9 mouse cellular contexts compared by ENCODE assay signal in the genomic region with DNA sequence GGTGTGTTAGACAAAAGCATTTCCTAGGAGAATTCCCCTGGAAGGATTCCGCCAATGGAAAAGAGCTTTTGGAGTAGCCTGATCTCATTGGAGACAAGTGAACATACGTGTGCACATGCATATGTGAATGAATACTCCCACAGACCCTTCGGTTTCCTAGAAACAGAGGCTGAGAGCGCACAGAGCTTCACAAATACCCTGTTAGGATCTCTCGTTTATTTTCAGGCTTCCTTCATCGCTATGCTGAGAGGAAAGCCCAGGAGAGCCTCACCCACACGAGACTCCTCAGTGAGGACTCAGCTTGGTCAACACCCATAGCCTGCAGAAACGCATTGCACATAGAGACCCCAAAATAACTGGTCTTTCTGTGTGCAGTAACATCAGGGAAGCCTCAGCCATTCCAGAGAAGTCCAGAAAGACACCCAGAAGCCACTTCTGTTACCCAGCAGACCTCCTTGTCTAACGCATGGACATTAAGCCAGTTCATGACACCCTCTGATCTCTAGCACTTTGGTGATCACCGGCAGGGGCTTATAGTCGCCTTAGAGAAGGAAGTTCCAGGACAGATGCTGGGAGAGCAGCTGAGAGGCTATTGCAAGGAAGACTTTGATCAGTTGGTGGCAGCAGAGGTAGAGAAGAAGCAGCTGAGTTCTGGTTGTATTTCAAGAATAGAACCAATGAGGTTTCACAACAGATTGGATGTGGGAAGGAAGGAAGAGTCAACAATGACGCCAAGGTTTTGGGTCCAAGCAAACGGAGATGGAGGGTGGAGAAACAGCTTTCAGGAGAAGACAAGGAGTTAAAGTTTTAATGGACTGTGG. TPM values are rescaled to one million over a fixed set of nuclear protein-coding genes. Genes with fewer than 3 reads are reported as not detected.
DNase-seq lines count a peak whose midpoint lies in the region; ATAC-seq and TF ChIP-seq lines count a peak whose summit lies in the region.
"Had no signal": no experiment of that assay in that cellular context is flagged by ENCODE, and none has a peak within 500 bp of the region (broad histone marks: within the 10 kb centered on the region; RNA-seq: fewer than 3 reads in every experiment).

No protein-coding gene starts in this region.

- no peaks in the 10 kb centered on the region for H3K36me3 ChIP-seq in kidney, postnatal 0 days (ENCODE audit: insufficient read depth, low read length)
- no peaks in the 10 kb centered on the region for H3K36me3 ChIP-seq in lung, postnatal 0 days (ENCODE audit: insufficient read depth, low read length)
- H3K36me3 ChIP-seq in small intestine, adult 2 months (ENCODE audit: control insufficient read depth, insufficient read depth, low read length) = no peaks in the 10 kb centered on the region
- H3K36me3 ChIP-seq: embryonic facial prominence, embryonic 15.5 days had no signal

- 61% methylated on average over 13 of the region's 13 CpGs for WGBS in cerebellum, adult 2 months
- WGBS in kidney, postnatal 0 days = 51% methylated on average over 13 of the region's 13 CpGs
- 50% methylated on average over 13 of the region's 13 CpGs for WGBS in lung, postnatal 0 days
- 42% methylated on average over 13 of the region's 13 CpGs for WGBS in small intestine, adult 2 months

- TF ChIP-seq POLR2A in cerebellum, adult 2 months (IDR thresholded peaks at IDR 0.05; ENCODE audit: borderline replicate concordance, insufficient read depth, low read length) = no peak
- no peak for TF ChIP-seq POLR2A in small intestine, adult 2 months (IDR thresholded peaks at IDR 0.05; ENCODE audit: low read depth, low read length)

- H3K9ac ChIP-seq in kidney, postnatal 0 days (ENCODE audit: low read depth, low read length) = no peak overlapping the region
- H3K9ac ChIP-seq in lung, postnatal 0 days (replicated peaks; ENCODE audit: low read depth) = no peak overlapping the region
- H3K9ac ChIP-seq: embryonic facial prominence, embryonic 15.5 days had no signal

- no peak overlapping the region for H3K4me3 ChIP-seq in cerebellum, adult 2 months (replicated peaks; ENCODE audit: insufficient read depth, low read depth, low read length)
- H3K4me3 ChIP-seq in kidney, postnatal 0 days (replicated peaks; ENCODE audit: low read depth, low read length) = no peak overlapping the region
- H3K4me3 ChIP-seq in lung, postnatal 0 days (ENCODE audit: low read depth, low read length) = no peak overlapping the region
- no peak overlapping the region for H3K4me3 ChIP-seq in small intestine, adult 2 months (ENCODE audit: low read depth, low read length)
- H3K4me3 ChIP-seq: embryonic facial prominence, embryonic 15.5 days had no signal

- no peaks in the 10 kb centered on the region for H3K27me3 ChIP-seq in cerebellum, adult 2 months (ENCODE audit: control insufficient read depth, insufficient read depth, low read length)
- no peaks in the 10 kb centered on the region for H3K27me3 ChIP-seq in kidney, postnatal 0 days (ENCODE audit: insufficient read depth, low read length)
- H3K27me3 ChIP-seq in lung, postnatal 0 days (replicated peaks; ENCODE audit: insufficient read depth, low read length) = no peaks in the 10 kb centered on the region
- no peaks in the 10 kb centered on the region for H3K27me3 ChIP-seq in small intestine, adult 2 months (ENCODE audit: control insufficient read depth, insufficient read depth, low read length)
- H3K27me3 ChIP-seq: embryonic facial prominence, embryonic 15.5 days had no signal

- peak; percentile 89 for ATAC-seq in frontal cortex, adult (ENCODE audit: low TSS enrichment)
- no peak for ATAC-seq in kidney, postnatal 0 days (replicated peaks; ENCODE audit: low FRiP score, low read depth)
- ATAC-seq in lung, postnatal 0 days = 0 out of 2 replicates have a peak, but pooled peaks have one; percentile 33
- no peak for ATAC-seq in erythroid progenitor cell, adult 5-6 weeks (replicated peaks; ENCODE audit: low FRiP score, poor library complexity, severe bottlenecking)

- peak in 1 of 2 experiments; percentile 20 for DNase-seq in cerebellum, adult 2 months
- no peak for DNase-seq in cerebellum, adult 9-10 months
- DNase-seq in 416B (ENCODE audit: low read depth) = peak; percentile 60
- peak; percentile 82 for DNase-seq in kidney, postnatal 0 days (ENCODE audit: low spot score)
- peak; percentile 76 for DNase-seq in lung, postnatal 0 days (ENCODE audit: low spot score)

- no peak overlapping the region for H3K4me2 ChIP-seq in kidney, postnatal 0 days (ENCODE audit: low read length)
- no peak overlapping the region for H3K4me2 ChIP-seq in lung, postnatal 0 days (replicated peaks; ENCODE audit: low read depth, low read length)
- H3K4me2 ChIP-seq: embryonic facial prominence, embryonic 15.5 days had no signal

- no peaks in the 10 kb centered on the region for H3K4me1 ChIP-seq in cerebellum, adult 2 months (ENCODE audit: control insufficient read depth, insufficient read depth, low read length)
- 0 out of 2 replicates have a peak, but pooled peaks cover 4% of the 10 kb centered on the region for H3K4me1 ChIP-seq in kidney, postnatal 0 days (replicated peaks; ENCODE audit: insufficient read depth, low read length)
- H3K4me1 ChIP-seq in lung, postnatal 0 days (ENCODE audit: insufficient read depth, low read depth, low read length) = no peaks in the 10 kb centered on the region
- peaks cover 8% of the 10 kb centered on the region; the same call in 1 of the 2 replicates for H3K4me1 ChIP-seq in small intestine, adult 2 months (ENCODE audit: control insufficient read depth, insufficient read depth, insufficient read length, low read length)
- H3K4me1 ChIP-seq: embryonic facial prominence, embryonic 15.5 days had no signal

- no peak for TF ChIP-seq EP300 in lung, postnatal 0 days (IDR thresholded peaks at IDR 0.05)

- no peaks in the 10 kb centered on the region for H3K9me3 ChIP-seq in kidney, postnatal 0 days (replicated peaks; ENCODE audit: low read length)
- no peaks in the 10 kb centered on the region for H3K9me3 ChIP-seq in lung, postnatal 0 days (ENCODE audit: low read length)
- H3K9me3 ChIP-seq: embryonic facial prominence, embryonic 15.5 days had no signal

- H3K27ac ChIP-seq in cerebellum, adult 2 months (ENCODE audit: insufficient read depth, low read length) = no peak overlapping the region
- no peak overlapping the region for H3K27ac ChIP-seq in kidney, postnatal 0 days
- no peak overlapping the region for H3K27ac ChIP-seq in lung, postnatal 0 days (ENCODE audit: low read length)
- no peak overlapping the region for H3K27ac ChIP-seq in small intestine, adult 2 months (ENCODE audit: insufficient read depth, low read depth, low read length)
- H3K27ac ChIP-seq: embryonic facial prominence, embryonic 15.5 days had no signal

- peak; percentile 27; the same call in 1 of the 2 replicates for TF ChIP-seq CTCF in cerebellum, adult 2 months (IDR thresholded peaks at IDR 0.05; ENCODE audit: borderline replicate concordance, insufficient read depth, low read depth, low read length)
- TF ChIP-seq CTCF in kidney, postnatal 0 days (IDR thresholded peaks at IDR 0.05; ENCODE audit: low read depth) = peak; percentile 70
- TF ChIP-seq CTCF in lung, postnatal 0 days (IDR thresholded peaks at IDR 0.05) = peak; percentile 64
- peak; percentile 13; the same call in 1 of the 2 replicates for TF ChIP-seq CTCF in small intestine, adult 2 months (IDR thresholded peaks at IDR 0.05; ENCODE audit: extremely low read depth, insufficient read length, insufficient replicate concordance, low read depth, low read length)

RNA-seq across cellular contexts. Expression of gene Gpr156, which starts 58.4 kb away (rescaled TPM):
- polyA plus RNA-seq in cerebellum, adult 2 months (2012; rRNA removed) = 0.51 and 0.54 TPM in 2 replicates
- polyA plus RNA-seq in kidney, postnatal 0 days (2015; fragmentation: Nextera tagmentation; extraction: Ambion mirVana) = 0.55 and 0.59 TPM in 2 replicates
- polyA plus RNA-seq in lung, postnatal 0 days (2015; fragmentation: Nextera tagmentation; extraction: Ambion mirVana) = 0.26 and 0.32 TPM in 2 replicates
- polyA plus RNA-seq in small intestine, adult 2 months (2012; rRNA removed) = 0.03 TPM in 1 of 2 replicates, not detected in the other
- not detected in 2 replicates for total RNA-seq in erythroid progenitor cell, adult 5-6 weeks (2015; ENCODE audit: low replicate concordance)
- total RNA-seq in erythroid progenitor cell, adult 5-6 weeks (2017; ENCODE audit: low replicate concordance) = not detected in 2 replicates

Comparison
In these comparisons a context has a peak if more than half of its experiments do, and no peak if none do; other contexts are left out.
1. CTCF ChIP-seq: peak in every context shown above with its lines; median percentile 70 in kidney, postnatal 0 days; 64 in lung, postnatal 0 days; 27 in cerebellum, adult 2 months; 13 in small intestine, adult 2 months.
2. ATAC-seq: peak in frontal cortex, adult (single experiment) and lung, postnatal 0 days (single experiment); none in kidney, postnatal 0 days (single experiment) and erythroid progenitor cell, adult 5-6 weeks (single experiment).